Mouse (Mus musculus) frontal cortex, adult 2 months (tissue): ENCODE measurements around the gene Arih2. TPM values are rescaled to one million over a fixed set of nuclear protein-coding genes. Genes with fewer than 3 reads are reported as not detected.
"Not testable (repeated sequence)": the region's sequence is repeated elsewhere in the genome, so short reads cannot be mapped to it uniquely, and the experiment has no call there.

ENCODE experiments used
- DNase-seq, 2 experiments: peaks; one replicate each; pipeline ENCODE4 v3.0.0; 2022; ENCODE audit warnings: low spot score in 1 of 2; ENCODE audit errors: extremely low spot score in 1 of 2
- polyA plus RNA-seq: library from polyadenylated mRNA; depleted of rRNA; stranded (reverse); fragments of >200 nt; gene quantifications from 2 replicates; pipeline ENCODE4 v1.2.3, GENCODE M21; 2012

Gene Arih2
- polyA plus RNA-seq, 1 experiment: 49.0 TPM

- no peak for DNase-seq
Observed at GRCm38 (mm10) chr9:108654566-108655464, 5.6 kb upstream of the Arih2 start.

GRCm38 (mm10) chr9:108649561-108650440 is 615 bp upstream of the Arih2 start:
- no peak for DNase-seq

- DNase-seq: no peak
Observed at GRCm38 (mm10) chr9:108648166-108648565, 1.0 kb downstream of the Arih2 start.

- DNase-seq: no peak
Observed at GRCm38 (mm10) chr9:108639825-108640224, 9.4 kb downstream of the Arih2 start.

- DNase-seq: no peak
Observed at GRCm38 (mm10) chr9:108635415-108635814, 13.8 kb downstream of the Arih2 start.

- peak in 1 of 2 experiments; percentile 30 for DNase-seq
Observed at GRCm38 (mm10) chr9:108633846-108634245, 15.3 kb downstream of the Arih2 start.

- DNase-seq: no peak
Observed at GRCm38 (mm10) chr9:108632375-108632774, 16.8 kb downstream of the Arih2 start.

GRCm38 (mm10) chr9:108631631-108632256 is 17.4 kb downstream of the Arih2 start:
- no peak for DNase-seq

GRCm38 (mm10) chr9:108630683-108631082 is 18.5 kb downstream of the Arih2 start:
- no peak for DNase-seq

GRCm38 (mm10) chr9:108628141-108628540 is 21.0 kb downstream of the Arih2 start:
- no peak for DNase-seq

GRCm38 (mm10) chr9:108626498-108626897 is 22.7 kb downstream of the Arih2 start:
- no peak for DNase-seq

GRCm38 (mm10) chr9:108617301-108617700 is 31.9 kb downstream of the Arih2 start:
- DNase-seq: no peak

GRCm38 (mm10) chr9:108611488-108611887 is 37.7 kb downstream of the Arih2 start:
- DNase-seq: peak in 1 of 2 experiments; percentile 70

GRCm38 (mm10) chr9:108608889-108609288 is 40.3 kb downstream of the Arih2 start:
- DNase-seq: no peak

- DNase-seq: not testable (repeated sequence)
Observed at GRCm38 (mm10) chr9:108607929-108608328, 41.3 kb downstream of the Arih2 start.

- DNase-seq: no peak
Observed at GRCm38 (mm10) chr9:108601986-108602385, 47.2 kb downstream of the Arih2 start.

- DNase-seq: no peak
Observed at GRCm38 (mm10) chr9:108600011-108600410, 49.2 kb downstream of the Arih2 start.

GRCm38 (mm10) chr9:108599021-108599566 is 50.1 kb downstream of the Arih2 start:
- DNase-seq: no peak

- peak in 1 of 2 experiments; percentile 80 for DNase-seq
Observed at GRCm38 (mm10) chr9:108596998-108597764, 52.0 kb downstream of the Arih2 start, which contains the start of gene P4htm. P4htm (minus strand) TSS chr9:108597667.

GRCm38 (mm10) chr9:108594354-108594753 is 54.8 kb downstream of the Arih2 start:
- no peak for DNase-seq
